ENCODE assay signal across 8 mouse cellular contexts in the genomic region with DNA sequence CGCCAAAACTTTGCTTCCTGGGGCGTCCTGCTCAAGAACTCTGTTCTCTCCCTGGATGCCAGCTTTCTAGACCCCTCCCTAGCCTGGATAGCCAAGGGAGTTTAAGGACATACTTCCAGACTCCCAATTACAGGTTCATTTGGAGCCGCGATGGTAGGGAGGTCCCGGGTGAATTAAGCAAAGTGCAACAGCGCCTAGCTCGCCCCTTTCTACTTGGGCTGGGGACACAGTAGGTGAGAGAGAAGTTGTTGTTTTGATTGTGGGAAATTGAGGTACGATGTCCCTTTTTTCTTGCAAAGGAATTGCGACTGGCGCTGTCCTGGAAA. TPM values are rescaled to one million over a fixed set of nuclear protein-coding genes. Genes with fewer than 3 reads are reported as not detected.
DNase-seq lines count a peak whose midpoint lies in the region; ATAC-seq and TF ChIP-seq lines count a peak whose summit lies in the region.

No protein-coding gene starts in this region.

- peak overlapping the region; percentile 86 for H3K9ac ChIP-seq in heart, embryonic 13.5 days
- H3K9ac ChIP-seq in liver, embryonic 13.5 days = no peak overlapping the region

- no peaks in the 10 kb centered on the region; the same call in 1 of the 2 replicates for H3K27me3 ChIP-seq in cerebellum, adult 2 months (ENCODE audit: control insufficient read depth, insufficient read depth, low read length)
- no peaks in the 10 kb centered on the region for H3K27me3 ChIP-seq in C2C12 (ENCODE audit: control insufficient read depth, insufficient read depth, insufficient read length)
- peaks cover 6% of the 10 kb centered on the region for H3K27me3 ChIP-seq in heart, embryonic 13.5 days (replicated peaks)
- H3K27me3 ChIP-seq in liver, embryonic 13.5 days = peaks cover 28% of the 10 kb centered on the region

- no peak for DNase-seq in cerebellum, adult 2 months
- no peak for DNase-seq in cerebellum, adult 11 months
- no peak for DNase-seq in liver, embryonic 13.5 days
- no peak for DNase-seq in layer of hippocampus, postnatal 14 days (ENCODE audit: low spot score in 2 of 2)
- DNase-seq in layer of hippocampus, adult 18-20 months (ENCODE audit: low spot score in 2 of 2) = no peak
- DNase-seq in left cerebral cortex, postnatal 14 days (ENCODE audit: low spot score in 2 of 2) = no peak

- no peaks in the 10 kb centered on the region for H3K9me3 ChIP-seq in heart, embryonic 13.5 days
- H3K9me3 ChIP-seq in liver, embryonic 13.5 days (replicated peaks) = no peaks in the 10 kb centered on the region

- no peak for ATAC-seq in heart, embryonic 13.5 days (ENCODE audit: extremely low read depth, insufficient number of reproducible peaks, low FRiP score, low TSS enrichment)
- no peak for ATAC-seq in liver, embryonic 13.5 days (ENCODE audit: low read depth)

- H3K79me3 ChIP-seq in C2C12 (ENCODE audit: low read depth) = no peaks in the 10 kb centered on the region

- H3K4me2 ChIP-seq in heart, embryonic 13.5 days = peak overlapping the region; percentile 98
- peak overlapping the region; percentile 56 for H3K4me2 ChIP-seq in liver, embryonic 13.5 days

- H3K79me2 ChIP-seq in C2C12 (ENCODE audit: control insufficient read depth, insufficient read depth) = no peaks in the 10 kb centered on the region

- 2% methylated on average over 10 of the region's 10 CpGs for WGBS in cerebellum, adult 2 months
- WGBS in heart, embryonic 13.5 days = 0% methylated on average over 10 of the region's 10 CpGs
- WGBS in liver, embryonic 13.5 days (ENCODE audit: insufficient replicate concordance) = 2% methylated on average over 10 of the region's 10 CpGs

- H3K27ac ChIP-seq in cerebellum, adult 2 months (ENCODE audit: insufficient read depth, low read length) = no peak overlapping the region
- H3K27ac ChIP-seq in heart, embryonic 13.5 days (replicated peaks) = peak overlapping the region; percentile 68
- no peak overlapping the region for H3K27ac ChIP-seq in liver, embryonic 13.5 days

- intact Hi-C loops in left cerebral cortex, postnatal 14 days (cut with DNase I) = loop anchor here (5.0 kb wide), 2 partner anchors 158 to 352 kb away; no protein-coding TSS in a partner anchor

- no peaks in the 10 kb centered on the region for H3K4me1 ChIP-seq in cerebellum, adult 2 months (ENCODE audit: control insufficient read depth, insufficient read depth, low read length)
- H3K4me1 ChIP-seq in heart, embryonic 13.5 days = peaks cover 11% of the 10 kb centered on the region
- H3K4me1 ChIP-seq in liver, embryonic 13.5 days (replicated peaks) = no peaks in the 10 kb centered on the region

- H3ac ChIP-seq in C2C12 (ENCODE audit: control insufficient read depth, insufficient read length, low read depth) = peak overlapping the region; percentile 58

- no peak for TF ChIP-seq POLR2A in cerebellum, adult 2 months (IDR thresholded peaks at IDR 0.05; ENCODE audit: borderline replicate concordance, insufficient read depth, low read length)

- no peaks in the 10 kb centered on the region for H3K36me3 ChIP-seq in C2C12 (ENCODE audit: control insufficient read depth, insufficient read depth)
- no peaks in the 10 kb centered on the region for H3K36me3 ChIP-seq in heart, embryonic 13.5 days
- H3K36me3 ChIP-seq in liver, embryonic 13.5 days = no peaks in the 10 kb centered on the region

- TF ChIP-seq CTCF in cerebellum, adult 2 months (IDR thresholded peaks at IDR 0.05; ENCODE audit: borderline replicate concordance, insufficient read depth, low read depth, low read length) = no peak
- TF ChIP-seq CTCF in C2C12 (IDR thresholded peaks at IDR 0.05; ENCODE audit: control insufficient read depth, insufficient read depth, insufficient read length) = no peak

- peak overlapping the region; percentile 70 for H3K4me3 ChIP-seq in cerebellum, adult 2 months (replicated peaks; ENCODE audit: insufficient read depth, low read depth, low read length)
- peak overlapping the region; percentile 26 for H3K4me3 ChIP-seq in C2C12 (ENCODE audit: insufficient read depth, poor library complexity, severe bottlenecking)
- peak overlapping the region; percentile 70 for H3K4me3 ChIP-seq in heart, embryonic 13.5 days
- peak overlapping the region; percentile 47 for H3K4me3 ChIP-seq in liver, embryonic 13.5 days (replicated peaks)

TF ChIP-seq in C2C12, 6 proteins besides CTCF, POLR2A, EP300 and RAD21:
- TF ChIP-seq CEBPB (IDR thresholded peaks at IDR 0.05; ENCODE audit: low read depth) (no peak), MYOG (IDR thresholded peaks at IDR 0.05; ENCODE audit: control insufficient read depth, extremely low read depth, insufficient read length) (no peak), MAX (IDR thresholded peaks at IDR 0.05) (no peak), MYOD1 (IDR thresholded peaks at IDR 0.05; ENCODE audit: control insufficient read depth, insufficient read length, low read depth) (no peak), USF1 (IDR thresholded peaks at IDR 0.05; ENCODE audit: low read depth) (no peak), FOSL1 (IDR thresholded peaks at IDR 0.05; ENCODE audit: insufficient read depth, low read length, poor library complexity, severe bottlenecking) (no peak)

RNA-seq across cellular contexts. Expression of gene Sema3d, which starts 0.7 kb away (rescaled TPM):
- polyA plus RNA-seq in cerebellum, adult 2 months (2012; rRNA removed) = 2.0 TPM in 2 replicates
- 2.3 TPM for polyA plus RNA-seq in C2C12 (2012; fragmentation: generic; extraction: Trizol)
- polyA plus RNA-seq in heart, embryonic 13.5 days (2015; fragmentation: Nextera tagmentation; extraction: Ambion mirVana) = 10.6 and 13.4 TPM in 2 replicates
- polyA plus RNA-seq in liver, embryonic 13.5 days (2015; fragmentation: Nextera tagmentation; extraction: Ambion mirVana) = 1.3 TPM in 2 replicates
- total RNA-seq in layer of hippocampus, postnatal 14 days (2021) = 1 to 10 TPM; 6.8 to 7.8 TPM
- 1 to 10 TPM; 3.4 to 3.9 TPM for total RNA-seq in layer of hippocampus, adult 18-20 months (2021)
- total RNA-seq in left cerebral cortex, postnatal 14 days (2021) = 1 to 10 TPM; 6.4 to 7.2 TPM
